Mouse (Mus musculus) adrenal gland, adult 2 months (tissue): ENCODE measurements at regions not wholly inside any gene's neighbourhood (a gene's known extent, or its start where the extent isn't known, plus 50 kb on each side); places are given as distances from the start of the nearest gene placed in this dataset.

Experiments used
- DNase-seq: peaks from one replicate; pipeline ENCODE4 v3.0.0; 2021

- no peak for DNase-seq
Measured at GRCm38 (mm10) chr10:68378212-68378611, 99.7 kb upstream of the Arid5b start.

DNA sequence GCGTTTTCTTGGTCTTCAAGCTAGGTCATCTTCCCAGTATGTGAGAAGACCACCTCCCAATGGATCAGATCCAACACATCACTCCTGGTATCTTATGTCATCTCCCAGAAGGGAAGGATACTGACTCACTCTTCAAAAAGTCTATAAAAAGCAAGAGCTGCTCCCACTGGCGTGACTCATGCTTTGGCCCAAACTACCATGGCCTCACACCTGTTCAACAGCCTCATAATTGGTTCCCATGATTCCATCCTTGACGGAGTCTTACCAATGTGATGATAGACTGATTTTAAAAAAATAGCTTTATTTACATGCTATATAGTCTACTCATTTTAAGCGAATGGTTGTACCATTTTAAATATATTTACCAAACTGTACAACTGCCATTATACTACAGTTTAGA, 98.9 kb upstream of the Arid5b start:
- DNase-seq, result no peak

- no peak for DNase-seq
Measured at GRCm38 (mm10) chr10:68373875-68374274, 95.3 kb upstream of the Arid5b start.

DNA sequence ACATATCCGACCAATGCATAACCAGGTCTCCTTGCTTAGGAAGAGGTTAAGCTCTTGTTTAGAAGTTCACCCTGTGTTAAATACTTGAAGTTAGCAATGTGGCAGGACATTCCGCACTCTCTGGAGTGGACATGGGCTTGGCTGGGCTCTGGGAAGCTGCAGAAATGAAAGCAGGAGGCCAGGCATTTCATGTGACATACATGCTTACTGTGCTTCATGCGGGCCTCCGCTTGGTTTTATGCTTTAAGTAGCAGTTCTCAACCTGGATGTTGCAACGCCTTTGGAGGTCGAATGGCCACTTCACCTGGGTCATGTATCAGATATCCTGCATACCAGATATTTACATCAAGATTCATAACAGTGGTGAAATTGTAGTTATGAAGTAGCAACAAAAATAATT, 93.2 kb upstream of the Arid5b start:
- no peak for DNase-seq

- no peak for DNase-seq
Measured at GRCm38 (mm10) chr10:68370986-68371385, 92.4 kb upstream of the Arid5b start.

DNA sequence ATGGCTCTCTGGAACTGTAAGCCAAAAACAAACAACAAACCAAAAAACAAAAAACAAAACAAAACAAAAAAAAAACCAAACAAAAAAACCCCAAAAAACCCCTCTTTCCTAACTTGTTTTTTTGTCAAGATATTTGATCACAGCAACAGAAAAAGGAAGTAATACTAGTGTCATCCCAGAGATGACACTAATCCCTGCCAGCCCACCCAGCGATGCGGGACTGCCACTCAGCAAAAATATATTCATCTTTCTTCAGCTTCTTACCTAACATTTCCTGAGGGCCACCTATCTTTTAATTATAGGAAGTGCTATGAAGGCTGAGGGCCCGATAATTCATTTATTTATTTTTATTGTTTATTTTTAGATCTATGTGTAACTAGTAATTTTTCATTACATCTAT, 88.3 kb upstream of the Arid5b start:
- DNase-seq, result no peak

- no peak for DNase-seq
Measured at GRCm38 (mm10) chr10:68360765-68361483, 82.4 kb upstream of the Arid5b start.

GRCm38 (mm10) chr10:68359135-68359534, 80.6 kb upstream of the Arid5b start:
- DNase-seq, result no peak

DNA sequence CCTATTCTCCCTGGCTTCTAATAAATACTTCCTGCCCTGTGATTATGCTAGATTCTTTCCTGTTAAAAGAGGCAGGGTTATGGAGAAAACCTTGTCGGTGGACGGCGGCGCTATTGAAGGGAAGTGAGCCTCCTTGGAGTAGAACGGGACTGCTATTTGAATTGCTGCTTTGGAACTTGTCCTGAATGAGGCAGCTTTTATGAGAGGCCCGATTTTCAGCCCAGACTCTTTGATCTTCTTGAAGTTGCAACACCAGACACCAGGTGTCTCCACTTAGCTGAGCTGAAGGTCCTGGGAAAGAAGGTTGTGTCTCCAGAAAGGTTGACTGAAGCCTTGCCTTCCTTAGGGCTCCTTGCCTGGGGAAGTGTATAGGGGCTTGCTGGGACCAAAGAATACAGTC, 78.4 kb upstream of the Arid5b start:
- peak; percentile 41 for DNase-seq

- no peak for DNase-seq
Measured at GRCm38 (mm10) chr10:68356521-68356920, 78.0 kb upstream of the Arid5b start.

- peak; percentile 58 for DNase-seq
Measured at GRCm38 (mm10) chr10:68356093-68356485, 77.5 kb upstream of the Arid5b start.

- no peak for DNase-seq
Measured at GRCm38 (mm10) chr10:68355471-68356092, 77.0 kb upstream of the Arid5b start.

GRCm38 (mm10) chr10:68354335-68355231, 76.0 kb upstream of the Arid5b start:
- peak; percentile 79 for DNase-seq

DNA sequence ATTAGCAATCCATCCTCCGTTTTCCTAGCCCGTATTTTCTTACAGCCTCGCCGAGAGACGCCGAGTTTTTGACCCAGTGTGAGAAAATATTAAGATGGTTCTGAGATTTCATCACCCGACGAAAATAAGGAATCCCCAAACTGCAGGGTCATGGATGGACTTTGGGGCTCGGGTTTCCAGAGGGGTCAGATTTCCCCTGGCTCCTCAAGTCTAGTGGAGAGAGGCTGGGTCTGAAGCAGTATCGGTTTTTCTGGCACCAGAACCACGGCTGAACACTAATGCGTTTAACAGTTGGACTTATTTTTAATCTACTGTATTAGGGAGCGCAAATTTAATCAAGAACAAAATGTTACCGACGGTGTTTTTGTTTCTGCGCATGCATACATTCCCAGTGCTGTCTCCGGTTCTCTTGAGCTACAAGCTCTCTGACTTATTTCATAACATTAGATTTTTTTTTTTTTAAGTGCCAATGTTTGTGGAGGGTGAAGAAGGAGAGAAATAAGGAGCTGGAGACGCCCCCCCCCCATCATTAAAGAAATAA, 75.2 kb upstream of the Arid5b start:
- DNase-seq, result peak; percentile 32

GRCm38 (mm10) chr10:68351841-68352555, 73.5 kb upstream of the Arid5b start:
- DNase-seq, result no peak

DNA sequence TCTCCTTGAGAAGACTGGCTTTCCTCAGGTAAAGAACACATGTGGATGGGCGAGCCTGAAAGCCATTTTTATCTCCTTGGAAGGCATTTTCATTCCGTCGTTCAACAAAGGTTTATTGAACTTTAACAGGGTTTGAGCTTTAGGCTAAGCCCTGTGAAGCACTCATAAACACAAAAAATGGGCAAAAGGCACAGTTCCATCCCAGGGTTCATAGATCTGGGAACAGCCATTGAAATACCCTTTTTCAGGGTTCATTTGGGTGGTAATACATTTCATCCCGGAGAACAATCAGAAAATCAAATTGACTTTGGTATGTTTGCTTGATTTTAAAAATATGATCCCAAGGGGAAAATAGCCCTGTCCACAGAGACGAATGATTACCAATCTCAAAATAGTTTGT, 72.9 kb upstream of the Arid5b start:
- no peak for DNase-seq

DNA sequence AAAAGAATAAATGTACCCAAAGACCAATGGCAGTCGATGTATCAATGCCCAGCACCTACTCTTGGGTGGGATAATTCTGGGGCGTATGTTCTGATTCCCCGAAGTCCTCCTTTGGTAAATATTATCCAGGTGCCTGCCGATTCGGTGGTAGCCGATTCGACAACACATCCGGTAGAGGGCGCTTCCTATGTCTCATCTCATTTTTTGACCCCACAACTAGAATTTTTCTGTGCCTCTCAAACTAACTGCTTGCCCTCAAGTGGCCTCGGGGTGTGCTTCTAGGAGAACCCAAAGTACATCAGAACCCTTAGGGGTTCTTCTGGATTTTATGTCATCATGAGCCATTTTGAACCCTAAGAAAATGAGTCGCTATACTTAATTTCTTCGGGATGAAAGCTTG, 72.3 kb upstream of the Arid5b start:
- no peak for DNase-seq

DNA sequence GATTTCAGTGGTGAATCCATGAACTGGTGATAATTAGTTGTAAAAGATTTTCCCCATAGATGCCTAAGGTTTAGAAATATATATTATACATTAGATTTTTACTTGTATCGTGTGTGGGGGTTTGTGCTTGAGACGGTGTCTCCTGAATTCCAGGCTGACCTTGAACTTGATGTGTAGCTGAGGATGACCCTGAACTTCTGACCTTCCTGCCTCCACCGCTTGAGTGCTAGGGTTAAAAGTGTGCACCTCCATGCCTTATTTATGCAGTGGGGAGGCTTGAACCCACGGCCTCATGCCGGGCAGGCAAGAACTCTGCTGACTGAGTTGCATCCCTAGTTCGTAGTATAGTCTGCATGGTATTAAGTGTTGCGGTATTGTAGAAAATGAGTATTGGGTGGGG, 69.3 kb upstream of the Arid5b start:
- no peak for DNase-seq

DNA sequence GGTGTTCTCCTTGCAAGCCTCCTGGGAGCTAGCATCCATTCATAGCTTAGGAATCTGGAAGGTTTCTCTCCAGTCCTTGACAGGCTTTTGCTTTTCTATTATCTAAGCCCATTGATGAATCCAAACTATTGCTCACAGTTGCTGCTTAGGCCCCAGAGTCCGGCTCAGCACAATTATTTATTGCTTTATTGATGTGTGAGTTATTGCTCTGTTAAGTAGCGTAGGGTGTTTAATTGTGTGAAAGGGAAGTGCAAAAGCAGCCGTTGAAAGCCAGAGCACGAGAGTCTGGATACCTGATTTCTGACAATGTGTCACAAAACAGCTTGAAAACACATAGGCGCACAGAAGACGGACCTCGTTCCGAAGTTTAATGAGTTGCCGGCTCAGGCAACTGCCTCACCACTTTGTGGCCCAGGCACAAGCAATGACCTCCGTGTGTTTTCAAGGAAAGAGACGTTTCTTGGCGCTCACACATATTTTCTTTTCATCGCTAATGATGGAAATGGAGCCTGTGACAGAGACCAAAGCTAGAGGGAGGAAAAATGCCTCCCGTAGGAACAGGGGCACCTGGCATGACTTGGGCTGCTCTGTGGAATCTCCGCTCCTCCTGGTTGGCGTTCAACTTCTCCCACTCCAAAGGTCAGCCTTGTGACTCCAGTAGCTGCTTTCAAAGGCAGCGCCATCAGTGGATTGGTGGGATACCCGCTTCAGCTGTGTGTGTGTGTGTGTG, 66.6 kb upstream of the Arid5b start:
- no peak for DNase-seq

DNA sequence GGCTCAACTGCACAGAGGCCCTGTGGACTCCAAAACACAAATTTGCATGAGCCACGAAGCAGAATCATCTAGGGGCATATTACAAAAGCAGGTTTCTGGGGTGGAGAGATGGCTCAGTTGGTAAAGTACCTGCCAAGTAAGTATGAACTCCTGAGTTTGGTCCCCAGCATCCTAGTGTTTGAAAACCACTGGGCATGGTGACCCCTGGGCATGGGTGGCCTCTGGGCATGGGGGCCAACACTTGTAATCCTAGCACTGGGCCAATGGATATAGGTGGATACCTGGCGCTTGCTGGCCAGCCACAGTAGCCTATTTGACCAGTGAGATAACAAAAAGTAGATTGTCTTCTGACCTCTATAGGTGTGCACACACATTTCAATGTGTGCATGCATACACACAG, 65.7 kb upstream of the Arid5b start:
- DNase-seq, result no peak

- DNase-seq, result no peak
Measured at GRCm38 (mm10) chr10:68334054-68334453, 55.5 kb upstream of the Arid5b start.
